Comparison of ENCODE assay signal across 14 mouse cellular contexts in the genomic region with DNA sequence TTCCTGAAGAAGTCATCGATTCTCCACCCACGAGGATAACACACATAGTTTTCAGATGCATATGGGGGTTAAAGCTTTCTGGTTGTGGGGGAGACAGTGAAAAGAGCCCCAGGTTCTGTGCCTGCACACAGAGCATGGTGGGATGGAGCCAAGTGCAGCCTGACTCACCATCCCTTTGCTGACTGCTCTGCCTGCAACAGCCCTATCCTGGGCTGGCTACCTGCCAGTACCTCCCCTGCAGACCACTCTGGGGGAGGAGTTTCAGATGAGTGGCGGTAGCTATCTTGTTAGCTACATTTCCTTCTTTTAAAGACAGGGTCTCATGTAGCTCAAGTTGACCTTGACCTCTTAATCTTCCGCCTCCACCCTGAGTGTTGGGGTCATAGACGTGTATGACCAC. TPM values are rescaled to one million over a fixed set of nuclear protein-coding genes. Genes with fewer than 3 reads are reported as not detected.
DNase-seq lines count a peak whose midpoint lies in the region; ATAC-seq lines count a peak whose summit lies in the region.
"Had no signal": no experiment of that assay in that cellular context is flagged by ENCODE, and none has a peak within 500 bp of the region (broad histone marks: within the 10 kb centered on the region; RNA-seq: fewer than 3 reads in every experiment).

No protein-coding gene starts in this region.

- 31% methylated on average over 5 of the region's 5 CpGs for WGBS in heart, embryonic 13.5 days
- WGBS in midbrain, embryonic 14.5 days: 72% methylated on average over 5 of the region's 5 CpGs
- WGBS in midbrain, embryonic 13.5 days: 70% methylated on average over 5 of the region's 5 CpGs
- WGBS in limb, embryonic 12.5 days: 69% methylated on average over 5 of the region's 5 CpGs
- WGBS in liver, embryonic 12.5 days (ENCODE audit: insufficient replicate concordance): 60% methylated on average over 5 of the region's 5 CpGs

- peak; percentile 32; the same call in 1 of the 2 replicates for ATAC-seq in heart, embryonic 13.5 days (ENCODE audit: extremely low read depth, insufficient number of reproducible peaks, low FRiP score, low TSS enrichment)
- no peak for ATAC-seq in midbrain, embryonic 14.5 days (ENCODE audit: low FRiP score, low TSS enrichment)
- no peak for ATAC-seq in midbrain, embryonic 13.5 days
- ATAC-seq in limb, embryonic 12.5 days (ENCODE audit: insufficient number of reproducible peaks, insufficient read depth, low FRiP score, low TSS enrichment, low read depth): no peak
- ATAC-seq in liver, embryonic 12.5 days: no peak
- ATAC-seq: inflammation-experienced regulatory T-cells, adult 6 months had no signal

- H3K27me3 ChIP-seq in heart, embryonic 13.5 days (replicated peaks): no peaks in the 10 kb centered on the region
- no peaks in the 10 kb centered on the region for H3K27me3 ChIP-seq in midbrain, embryonic 14.5 days (ENCODE audit: control insufficient read depth, insufficient read depth, low read length)
- no peaks in the 10 kb centered on the region for H3K27me3 ChIP-seq in midbrain, embryonic 13.5 days
- 0 out of 2 replicates have a peak, but pooled peaks cover 3% of the 10 kb centered on the region for H3K27me3 ChIP-seq in limb, embryonic 12.5 days
- H3K27me3 ChIP-seq in liver, embryonic 12.5 days (replicated peaks): peaks cover 15% of the 10 kb centered on the region
- H3K27me3 ChIP-seq: limb, embryonic 15.5 days had no signal

- H3K36me3 ChIP-seq in heart, embryonic 13.5 days: peaks cover 16% of the 10 kb centered on the region
- H3K36me3 ChIP-seq in midbrain, embryonic 14.5 days (ENCODE audit: control insufficient read depth, insufficient read depth, low read length): no peaks in the 10 kb centered on the region
- peaks cover 3% of the 10 kb centered on the region; the same call in 1 of the 2 replicates for H3K36me3 ChIP-seq in midbrain, embryonic 13.5 days
- no peaks in the 10 kb centered on the region for H3K36me3 ChIP-seq in limb, embryonic 12.5 days
- peaks cover 8% of the 10 kb centered on the region; the same call in 1 of the 2 replicates for H3K36me3 ChIP-seq in liver, embryonic 12.5 days
- H3K36me3 ChIP-seq: limb, embryonic 15.5 days had no signal

- no peak for DNase-seq in heart, adult 8-10 months (ENCODE audit: low spot score)
- peak; percentile 56 for DNase-seq in midbrain, embryonic 14.5 days
- DNase-seq in adrenal gland, postnatal 36 days: peak; percentile 64 to 72
- DNase-seq in B cell, adult 2 months: no peak
- DNase-seq: gastrocnemius, postnatal 36 days; retina, postnatal 1 day had no signal

- H3K9ac ChIP-seq in heart, embryonic 13.5 days: peak overlapping the region; percentile 74
- H3K9ac ChIP-seq in midbrain, embryonic 14.5 days (replicated peaks; ENCODE audit: low read length): no peak overlapping the region
- no peak overlapping the region for H3K9ac ChIP-seq in midbrain, embryonic 13.5 days (replicated peaks)
- H3K9ac ChIP-seq in limb, embryonic 12.5 days (replicated peaks): no peak overlapping the region
- H3K9ac ChIP-seq in liver, embryonic 12.5 days: no peak overlapping the region

- peaks cover 39% of the 10 kb centered on the region for H3K4me1 ChIP-seq in heart, embryonic 13.5 days
- H3K4me1 ChIP-seq in midbrain, embryonic 14.5 days (ENCODE audit: control insufficient read depth, insufficient read depth, low read length): peaks cover 14% of the 10 kb centered on the region
- peaks cover 38% of the 10 kb centered on the region for H3K4me1 ChIP-seq in midbrain, embryonic 13.5 days (replicated peaks)
- peaks cover 23% of the 10 kb centered on the region for H3K4me1 ChIP-seq in limb, embryonic 12.5 days (replicated peaks)
- H3K4me1 ChIP-seq in liver, embryonic 12.5 days: peaks cover 20% of the 10 kb centered on the region

- H3K9me3 ChIP-seq in heart, embryonic 13.5 days: no peaks in the 10 kb centered on the region
- no peaks in the 10 kb centered on the region for H3K9me3 ChIP-seq in midbrain, embryonic 14.5 days (ENCODE audit: control insufficient read depth, low read length)
- no peaks in the 10 kb centered on the region for H3K9me3 ChIP-seq in midbrain, embryonic 13.5 days
- H3K9me3 ChIP-seq in limb, embryonic 12.5 days: 0 out of 2 replicates have a peak, but pooled peaks cover 3% of the 10 kb centered on the region
- H3K9me3 ChIP-seq in liver, embryonic 12.5 days (replicated peaks): no peaks in the 10 kb centered on the region
- H3K9me3 ChIP-seq: limb, embryonic 15.5 days had no signal

- peak overlapping the region; percentile 65 for H3K4me2 ChIP-seq in heart, embryonic 13.5 days
- H3K4me2 ChIP-seq in midbrain, embryonic 14.5 days (ENCODE audit: low read length): no peak overlapping the region
- no peak overlapping the region for H3K4me2 ChIP-seq in midbrain, embryonic 13.5 days (replicated peaks)
- peak overlapping the region; percentile 46 for H3K4me2 ChIP-seq in limb, embryonic 12.5 days
- H3K4me2 ChIP-seq in liver, embryonic 12.5 days: no peak overlapping the region

- peak overlapping the region; percentile 89 for H3K27ac ChIP-seq in heart, embryonic 13.5 days (replicated peaks)
- H3K27ac ChIP-seq in midbrain, embryonic 14.5 days (replicated peaks; ENCODE audit: low read depth, low read length): no peak overlapping the region
- no peak overlapping the region for H3K27ac ChIP-seq in midbrain, embryonic 13.5 days
- no peak overlapping the region for H3K27ac ChIP-seq in limb, embryonic 12.5 days
- no peak overlapping the region for H3K27ac ChIP-seq in liver, embryonic 12.5 days
- H3K27ac ChIP-seq: limb, embryonic 15.5 days; macrophage had no signal

- peak overlapping the region; percentile 30; the same call in 1 of the 2 replicates for H3K4me3 ChIP-seq in heart, embryonic 13.5 days
- H3K4me3 ChIP-seq in midbrain, embryonic 14.5 days (replicated peaks; ENCODE audit: low read depth, low read length): no peak overlapping the region
- H3K4me3 ChIP-seq in midbrain, embryonic 13.5 days (replicated peaks): no peak overlapping the region
- no peak overlapping the region for H3K4me3 ChIP-seq in limb, embryonic 12.5 days (replicated peaks)
- no peak overlapping the region for H3K4me3 ChIP-seq in liver, embryonic 12.5 days
- H3K4me3 ChIP-seq: erythroblast, embryonic 14.5 days; limb, embryonic 15.5 days had no signal

RNA-seq across cellular contexts. Expression of a gene that starts 26.4 kb away (rescaled TPM):
- 7.5 and 8.0 TPM in 2 replicates for polyA plus RNA-seq in heart, embryonic 13.5 days (2015; fragmentation: Nextera tagmentation; extraction: Ambion mirVana)
- total RNA-seq in heart, adult 8-10 months (2022): 10 to 100 TPM; 17.1 to 20.4 (median 19.4) TPM
- 14.2 and 15.9 TPM in 2 replicates for polyA plus RNA-seq in midbrain, embryonic 14.5 days (2014; fragmentation: Nextera tagmentation; extraction: Ambion mirVana)
- polyA plus RNA-seq in midbrain, embryonic 13.5 days (2015; fragmentation: Nextera tagmentation; extraction: Ambion mirVana): 11.1 and 11.5 TPM in 2 replicates
- total RNA-seq in adrenal gland, postnatal 36 days (2021): 10 to 100 TPM; 28.8 to 36.9 TPM
- 14.7 and 47.6 TPM in 2 replicates for polyA plus RNA-seq in limb, embryonic 12.5 days (2016; fragmentation: Nextera tagmentation; extraction: Ambion mirVana)
- polyA plus RNA-seq in liver, embryonic 12.5 days (2016; fragmentation: Nextera tagmentation; extraction: Ambion mirVana): 12.5 and 14.1 TPM in 2 replicates

RNA-seq across cellular contexts. Expression of a gene that starts 43.2 kb away (rescaled TPM):
- 142 and 144 TPM in 2 replicates for polyA plus RNA-seq in heart, embryonic 13.5 days (2015; fragmentation: Nextera tagmentation; extraction: Ambion mirVana)
- 100 to 1,000 TPM; 182 to 213 (median 198) TPM for total RNA-seq in heart, adult 8-10 months (2022)
- 181 and 185 TPM in 2 replicates for polyA plus RNA-seq in midbrain, embryonic 14.5 days (2014; fragmentation: Nextera tagmentation; extraction: Ambion mirVana)
- 149 and 155 TPM in 2 replicates for polyA plus RNA-seq in midbrain, embryonic 13.5 days (2015; fragmentation: Nextera tagmentation; extraction: Ambion mirVana)
- 100 to 1,000 TPM; 128 to 136 TPM for total RNA-seq in adrenal gland, postnatal 36 days (2021)
- 118 TPM in 2 replicates for polyA plus RNA-seq in limb, embryonic 12.5 days (2016; fragmentation: Nextera tagmentation; extraction: Ambion mirVana)
- polyA plus RNA-seq in liver, embryonic 12.5 days (2016; fragmentation: Nextera tagmentation; extraction: Ambion mirVana): 69.3 and 72.1 TPM in 2 replicates

Comparison
In these comparisons a context has a peak if more than half of its experiments do, and no peak if none do; other contexts are left out.
1. H3K4me2 ChIP-seq: peak in heart, embryonic 13.5 days (single experiment) and limb, embryonic 12.5 days (single experiment); none in midbrain, embryonic 14.5 days (single experiment), midbrain, embryonic 13.5 days (single experiment) and liver, embryonic 12.5 days (single experiment).
2. DNase-seq: peak in midbrain, embryonic 14.5 days (single experiment) and adrenal gland, postnatal 36 days (2 of 2); none in heart, adult 8-10 months (single experiment) and B cell, adult 2 months (0 of 2).